Mouse (Mus musculus) liver, adult (tissue): Measurements from ENCODE around the gene Orai1.

ENCODE experiments used
- GATA4 ChIP-seq: IDR thresholded peaks from 2 replicates; pipeline ENCODE4 v1.6.1; 2014; ENCODE audit warnings: mild to moderate bottlenecking, low read length; ENCODE audit not compliant: insufficient replicate concordance

Gene Orai1

DNA sequence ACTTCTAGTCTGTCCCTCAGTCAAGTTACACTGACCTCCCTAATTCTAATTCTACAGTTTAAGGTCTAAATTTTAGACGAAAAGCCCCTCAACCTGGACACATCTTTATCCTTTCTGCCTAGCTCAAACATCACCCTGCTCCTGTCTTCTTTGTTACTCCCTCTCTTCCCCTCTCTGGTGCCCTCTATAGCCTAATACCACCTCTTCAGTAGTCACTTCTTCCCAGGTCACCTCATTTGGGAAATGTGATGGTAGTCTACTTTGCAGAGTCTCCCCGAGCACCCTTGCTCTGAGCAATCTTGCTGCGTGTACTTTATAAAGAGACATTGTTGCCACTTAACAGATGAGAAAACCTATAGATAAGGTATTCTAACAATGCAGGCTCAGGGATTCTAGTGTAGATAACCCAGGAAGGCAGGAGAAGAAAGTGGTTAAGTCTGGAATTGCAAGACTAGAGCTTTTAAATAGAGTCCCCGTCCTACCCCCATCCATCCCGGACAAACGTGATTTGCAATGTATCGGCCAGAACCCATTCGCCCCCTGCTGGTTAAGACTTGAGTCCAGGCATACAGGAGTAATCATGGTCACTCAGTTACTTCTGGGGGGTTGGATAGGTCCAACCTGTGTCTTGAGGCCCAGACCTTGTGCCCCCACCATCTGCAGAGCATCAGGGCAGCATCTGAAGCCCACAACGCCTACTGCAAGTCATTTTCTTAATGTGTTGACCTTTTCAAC, 30.9 kb downstream of the Orai1 start:
- TF ChIP-seq GATA4 = no peak

DNA sequence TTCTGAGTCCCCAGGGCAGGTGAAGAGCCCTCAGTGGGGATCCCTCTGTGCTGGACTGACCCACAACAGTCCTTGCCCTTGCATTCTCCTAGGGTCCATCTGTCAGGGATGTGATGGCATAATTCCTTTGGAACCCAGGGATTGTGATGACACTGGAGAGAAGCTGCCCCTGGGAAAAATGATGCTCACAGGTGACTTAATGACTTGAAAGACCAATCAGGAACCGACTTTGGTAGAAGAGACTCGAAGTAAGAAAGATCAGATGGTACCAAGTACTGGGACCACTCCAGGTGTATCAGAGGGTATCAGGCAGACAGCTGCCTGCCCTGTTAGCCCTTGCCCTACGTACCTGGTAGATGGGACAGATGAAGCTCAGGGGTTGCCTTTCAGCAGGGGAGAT, 32.0 kb downstream of the Orai1 start, which contains the start of gene Morn3:
Gene Morn3, minus strand, starts transcription at position 101 of the 400 bp plus-strand sequence.
- no peak for TF ChIP-seq GATA4

DNA sequence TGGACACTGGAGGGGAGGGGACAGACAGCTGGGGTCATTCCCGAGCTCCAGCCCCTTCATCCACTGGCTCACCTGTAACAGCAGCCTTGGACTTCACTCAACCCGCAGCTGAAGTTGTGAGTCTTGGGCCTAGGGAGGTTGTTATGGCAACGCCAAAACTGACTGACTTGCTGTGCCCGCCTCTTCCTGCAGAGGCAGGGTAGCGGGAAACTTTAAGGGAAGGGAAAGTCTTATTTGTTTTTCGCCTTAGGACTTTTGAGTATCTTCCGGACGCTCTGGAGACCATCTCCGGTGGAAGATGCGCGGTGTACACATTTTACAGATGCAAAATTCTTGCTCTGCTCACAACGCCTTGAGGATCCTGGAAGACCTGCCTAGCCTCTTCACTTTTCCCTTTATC, 34.4 kb downstream of the Orai1 start:
- no peak for TF ChIP-seq GATA4

DNA sequence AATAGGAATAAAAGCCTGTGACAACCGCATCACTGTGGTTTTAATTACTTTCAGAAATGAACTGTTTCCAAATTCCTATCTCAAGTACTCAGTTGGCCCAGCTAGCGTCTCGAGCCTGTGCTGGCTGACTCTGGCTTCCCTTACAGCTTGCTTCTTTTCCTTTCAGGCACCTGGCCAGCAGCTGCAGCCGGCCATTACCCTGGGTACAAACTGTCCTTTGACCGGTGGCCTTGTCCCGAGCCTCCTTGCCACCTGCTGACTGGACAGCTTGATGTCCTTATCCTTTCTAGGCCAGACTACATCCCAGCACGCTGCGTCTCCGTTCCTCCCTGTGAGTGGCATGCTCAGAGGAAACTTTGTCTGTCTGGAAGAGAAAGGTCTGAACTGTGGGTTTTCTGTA, 36.0 kb downstream of the Orai1 start:
- no peak for TF ChIP-seq GATA4

DNA sequence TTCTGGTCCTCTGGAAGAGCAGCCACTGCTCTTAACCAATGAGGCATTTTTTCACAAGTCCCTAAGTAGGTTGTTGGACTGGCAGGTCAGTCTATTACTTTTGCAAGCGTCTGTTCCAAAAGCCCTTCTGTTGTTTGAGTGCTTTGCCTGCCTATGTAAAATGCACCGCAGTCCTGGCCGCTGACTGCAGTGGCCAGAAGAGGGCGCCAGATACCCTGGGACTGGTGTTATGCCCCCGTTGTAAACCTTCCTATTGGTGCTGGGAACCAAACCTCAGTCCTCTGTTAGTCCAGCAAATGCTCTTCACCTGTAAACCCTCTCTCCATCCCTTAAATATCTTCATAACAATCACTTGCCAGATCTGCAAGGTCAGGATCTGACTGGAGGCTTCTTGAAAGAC, 36.9 kb downstream of the Orai1 start:
- TF ChIP-seq GATA4 = no peak

DNA sequence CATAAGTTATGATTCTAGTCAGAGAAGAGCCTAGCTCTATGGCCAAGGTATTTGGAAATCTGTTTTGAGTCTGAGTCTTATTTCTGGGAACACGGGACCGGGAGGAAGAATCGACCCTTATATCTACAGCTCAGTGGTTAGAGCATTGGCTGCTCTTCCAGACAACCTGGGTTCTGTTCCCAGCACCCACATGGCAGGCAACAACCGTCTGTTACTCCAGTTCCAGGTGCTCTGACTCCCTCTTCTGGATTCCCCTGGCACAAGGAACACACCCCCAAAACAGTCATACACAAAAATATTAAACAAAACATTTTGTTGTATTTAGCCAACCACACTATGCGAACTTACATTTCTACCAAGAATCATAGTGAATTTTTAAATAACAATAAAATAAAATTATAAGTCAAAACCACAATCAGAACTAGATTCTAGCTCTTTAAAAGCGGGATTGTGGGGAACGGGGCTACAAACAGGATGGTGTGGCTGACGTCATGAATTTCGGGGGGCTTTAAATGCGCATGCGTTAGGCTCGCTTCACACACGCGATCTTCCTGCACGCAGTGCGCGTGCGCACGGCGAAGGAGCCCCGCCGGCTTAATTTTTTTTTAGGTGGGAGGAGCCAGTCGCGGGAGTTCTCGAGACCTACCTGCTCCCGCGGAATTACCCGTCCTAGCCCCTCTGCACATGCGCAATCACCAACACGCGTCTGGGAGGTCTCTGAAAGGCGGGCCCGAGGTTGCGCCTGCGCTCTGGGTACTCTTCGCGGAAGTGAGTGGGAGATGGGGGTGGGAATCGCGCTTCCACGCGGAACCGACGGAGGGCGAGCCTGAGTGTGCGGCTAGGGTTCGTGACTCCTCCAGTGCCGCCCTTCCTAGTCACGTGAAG, 42.7 kb downstream of the Orai1 start:
- TF ChIP-seq GATA4 = peak; percentile 33; the same call in 1 of the 2 replicates

DNA sequence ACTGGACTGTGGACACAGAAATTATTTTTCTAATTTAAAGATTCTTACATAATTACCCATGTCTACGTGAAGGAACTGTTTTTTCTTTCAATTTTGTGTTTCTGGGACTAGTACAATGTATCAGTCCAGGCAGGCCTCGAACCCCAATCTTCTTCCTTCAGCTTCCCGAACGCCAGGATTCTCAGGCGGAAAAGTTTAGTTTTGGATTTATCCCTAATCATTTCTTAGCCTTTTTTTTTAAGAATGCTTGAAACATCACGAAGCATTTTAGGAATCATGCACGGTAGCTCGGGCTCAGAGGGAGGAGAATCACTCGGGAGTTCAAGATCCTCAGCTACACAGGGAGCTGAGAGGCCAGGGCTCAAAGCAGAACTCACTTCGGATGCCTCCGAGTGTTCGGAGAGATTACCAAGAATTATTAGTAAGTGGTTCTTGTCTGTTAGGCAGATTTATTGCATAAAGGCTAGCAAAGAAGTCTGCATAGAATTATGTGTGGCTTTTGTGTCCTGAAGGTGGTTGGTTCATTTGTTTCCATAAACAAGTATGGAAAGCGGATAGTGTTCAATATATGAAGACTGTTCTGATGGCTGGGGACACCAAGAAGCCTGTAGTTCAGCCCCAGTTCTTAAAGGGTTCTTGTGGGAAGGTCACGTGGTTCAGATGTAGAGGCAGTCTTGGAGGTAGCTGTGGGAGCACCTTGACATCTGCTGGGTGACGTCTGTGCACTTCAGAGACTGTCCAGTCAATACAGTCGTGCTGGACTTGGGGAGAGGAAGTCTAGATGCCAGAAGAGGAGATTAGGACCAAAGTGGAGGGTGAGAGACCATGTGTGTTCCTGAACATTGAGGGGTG, 43.6 kb downstream of the Orai1 start:
- TF ChIP-seq GATA4 = no peak

DNA sequence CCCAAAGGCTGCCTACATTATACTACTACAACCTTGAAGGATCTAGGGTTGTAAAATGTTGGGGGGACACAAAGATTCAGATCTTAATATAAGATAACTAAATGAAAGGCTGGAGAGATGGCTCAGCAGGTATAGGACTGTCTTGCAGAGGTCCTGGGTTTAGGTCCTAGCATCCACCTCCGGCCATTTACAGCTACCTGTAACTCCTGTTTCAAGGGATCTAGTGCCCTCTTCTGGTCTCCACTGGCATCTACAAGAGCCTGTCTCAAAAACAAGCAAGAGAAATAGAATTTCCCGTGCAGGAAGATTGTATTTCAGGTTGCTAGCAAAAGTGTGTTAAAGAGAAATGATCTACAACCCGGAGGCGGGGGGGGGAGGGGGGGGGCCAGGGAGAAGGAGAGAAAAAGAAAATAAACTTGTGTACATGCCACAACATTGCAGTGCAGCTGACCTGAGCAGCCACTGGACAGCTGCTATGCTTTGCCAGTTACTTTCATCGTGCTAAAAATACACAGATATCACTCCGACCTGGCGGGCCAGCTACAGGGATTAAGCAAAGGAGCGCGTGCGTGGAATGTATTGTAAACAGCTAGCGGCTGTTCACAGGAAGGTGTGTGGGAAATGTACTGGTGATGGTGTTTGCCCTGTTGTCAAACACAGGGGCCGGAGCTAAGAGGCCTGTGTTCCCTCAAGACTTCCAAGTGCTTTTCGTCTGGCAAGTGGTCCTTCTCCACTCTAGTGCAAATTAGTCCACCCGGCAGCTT, 45.1 kb downstream of the Orai1 start:
- TF ChIP-seq GATA4 = no peak

DNA sequence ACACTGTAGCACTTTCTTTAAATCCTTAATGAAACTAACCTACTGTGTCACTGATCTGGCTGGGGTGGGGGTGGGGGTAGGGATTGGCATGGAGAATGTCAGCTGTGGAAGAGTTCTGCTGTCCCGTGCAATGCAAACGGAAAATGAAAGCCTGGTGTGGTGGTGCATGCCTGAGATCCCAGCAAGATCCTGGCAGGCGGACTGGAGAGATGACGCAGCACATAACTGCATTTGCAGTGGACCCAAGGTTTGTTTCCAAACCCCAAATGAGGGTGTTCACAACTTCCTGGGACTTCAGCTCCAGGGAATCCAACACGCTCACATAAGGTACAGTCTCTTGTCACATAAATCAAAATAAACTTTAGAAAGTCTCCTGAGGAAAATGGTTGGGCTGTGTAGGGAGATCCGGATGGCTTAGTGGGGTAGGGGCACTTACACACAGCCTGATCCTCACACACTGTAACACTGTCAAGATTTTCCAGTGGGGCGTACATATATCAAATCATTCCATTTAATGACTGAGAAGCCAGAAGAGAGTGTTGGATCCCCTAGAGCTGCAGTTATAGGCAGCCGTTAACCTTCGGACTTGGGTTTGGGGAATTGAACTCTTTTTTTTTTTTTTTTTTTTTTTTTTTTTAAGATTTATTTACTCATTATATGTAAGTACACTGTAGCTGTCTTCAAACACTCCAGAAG, 46.0 kb downstream of the Orai1 start:
- TF ChIP-seq GATA4 = no peak

DNA sequence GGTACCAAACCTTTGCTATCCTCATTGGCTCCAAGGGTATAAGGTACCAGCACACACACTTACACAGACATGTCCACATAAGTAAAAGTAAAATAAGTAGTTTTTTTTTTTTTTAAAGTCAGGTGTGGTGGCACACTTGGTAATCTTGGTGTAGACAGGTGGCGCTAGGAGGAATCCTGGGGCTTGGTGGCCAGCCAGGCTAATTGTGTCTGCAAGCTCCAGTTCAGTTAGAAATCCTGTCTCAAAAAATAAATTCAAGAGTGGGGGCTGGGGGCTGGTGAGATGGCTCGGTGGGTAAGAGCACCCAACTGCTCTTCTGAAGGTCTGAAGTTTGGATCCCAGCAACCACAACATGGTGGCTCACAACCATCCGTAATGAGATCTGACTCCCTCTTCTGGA, 48.3 kb downstream of the Orai1 start:
- TF ChIP-seq GATA4 = no peak

DNA sequence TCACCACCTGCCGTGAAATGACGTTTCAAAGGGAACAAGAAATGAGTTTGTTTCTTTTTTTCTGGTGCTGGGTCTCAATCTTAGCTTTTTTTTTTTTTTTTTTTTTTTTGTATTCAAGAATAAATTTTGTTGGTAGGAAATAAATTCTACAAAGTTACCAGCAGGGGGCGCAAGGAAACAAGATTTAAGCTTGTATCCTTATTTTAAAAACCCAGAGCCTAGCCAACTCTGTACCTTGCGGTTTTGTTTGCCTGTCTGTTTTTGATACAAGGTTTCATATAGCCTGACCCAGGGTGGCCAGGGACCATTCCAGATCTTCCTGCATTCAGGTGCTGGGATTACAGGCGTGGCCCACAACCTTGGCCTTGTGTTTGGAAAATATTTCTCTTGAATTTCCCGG, 49.3 kb downstream of the Orai1 start:
- no peak for TF ChIP-seq GATA4

DNA sequence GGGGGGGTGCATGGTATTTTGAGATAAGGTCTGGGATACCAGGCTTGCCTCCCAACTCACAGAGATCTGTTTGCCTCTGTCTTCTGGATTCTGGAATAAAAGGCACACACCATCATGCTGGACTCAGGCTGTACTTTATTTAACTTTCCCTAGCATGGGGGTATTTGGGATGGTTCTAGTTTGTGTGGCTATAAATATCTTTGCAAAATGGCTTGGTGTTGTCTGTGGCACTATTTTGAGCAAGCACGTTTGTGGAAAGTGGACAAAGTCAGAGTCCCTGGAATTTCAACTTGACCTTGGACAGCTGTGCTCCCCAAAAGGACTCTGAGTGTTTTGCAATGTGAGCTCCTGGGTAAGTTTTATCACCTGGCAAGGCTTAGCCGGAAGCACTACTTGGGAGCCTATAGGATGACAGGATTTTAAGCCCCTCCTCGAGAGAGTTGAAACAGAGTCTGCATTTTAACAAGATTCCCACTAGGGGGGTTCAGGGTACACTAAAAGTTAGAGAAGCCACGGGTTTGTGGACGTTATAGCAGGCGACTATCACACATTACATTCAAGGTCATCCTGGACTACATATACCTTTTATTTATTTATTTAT, 52.6 kb downstream of the Orai1 start:
- no peak for TF ChIP-seq GATA4

DNA sequence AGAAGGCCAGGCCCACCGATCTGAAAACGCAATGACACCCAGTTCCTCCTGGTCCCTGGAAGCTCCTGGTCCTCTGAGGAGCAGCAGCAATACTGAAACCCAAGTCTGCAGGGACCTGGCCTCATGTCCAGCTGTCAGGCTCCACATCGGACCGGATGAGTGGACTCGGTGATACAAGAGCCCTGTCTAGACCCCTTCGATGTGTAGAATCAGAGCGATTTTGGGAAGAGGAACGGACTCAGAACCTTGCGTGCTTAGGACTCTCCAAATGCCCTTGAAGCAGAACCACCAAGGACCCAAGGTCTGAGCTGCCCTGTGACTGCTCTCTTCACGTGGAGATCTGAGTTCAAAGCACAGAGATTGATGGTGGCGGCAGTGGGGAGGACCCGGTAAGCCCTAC, 53.2 kb downstream of the Orai1 start, which contains the start of gene Tmem120b:
Gene Tmem120b, plus strand, starts transcription at position 301 of the 400 bp plus-strand sequence.
- TF ChIP-seq GATA4 = no peak

DNA sequence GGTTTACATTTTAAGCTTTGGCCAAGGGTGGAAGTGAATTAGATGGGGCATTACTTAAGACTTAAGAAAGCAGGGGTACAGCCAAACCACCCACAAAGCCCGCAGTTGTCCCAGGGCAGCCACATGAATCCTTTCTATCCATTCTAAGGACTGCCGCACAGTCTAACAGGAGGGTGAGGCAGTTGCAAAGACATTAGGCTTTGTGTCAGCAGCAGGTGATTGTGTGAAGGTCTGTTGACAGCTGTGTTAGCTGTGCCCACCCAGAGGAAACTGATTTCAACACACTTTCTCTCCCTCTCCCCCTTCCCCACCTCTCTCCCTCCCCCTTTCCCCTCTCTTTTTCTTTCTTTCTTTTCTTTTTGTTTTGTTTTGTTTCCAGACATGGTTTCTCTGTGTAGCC, 53.8 kb downstream of the Orai1 start:
- TF ChIP-seq GATA4 = no peak
